Comparison of ENCODE assay signal across 9 mouse cellular contexts in genomic region chr7:79515861-79516260, GRCm38 (mm10). TPM values are rescaled to one million over a fixed set of nuclear protein-coding genes. Genes with fewer than 3 reads are reported as not detected.
DNase-seq lines count a peak whose midpoint lies in the region; ATAC-seq and TF ChIP-seq lines count a peak whose summit lies in the region.
"Had no signal": no experiment of that assay in that cellular context is flagged by ENCODE, and none has a peak within 500 bp of the region (broad histone marks: within the 10 kb centered on the region; RNA-seq: fewer than 3 reads in every experiment).

No protein-coding gene starts in this region.

- H3K9ac ChIP-seq in forebrain, postnatal 0 days = peak overlapping the region; percentile 80
- no peak overlapping the region for H3K9ac ChIP-seq in liver, embryonic 15.5 days

- no peak for ATAC-seq in forebrain, postnatal 0 days
- no peak for ATAC-seq in liver, embryonic 15.5 days (ENCODE audit: insufficient read depth)

- no peak for DNase-seq in heart, embryonic 10.5 days (ENCODE audit: low spot score)
- DNase-seq in heart, postnatal 4 days = no peak
- no peak for DNase-seq in forebrain, postnatal 0 days
- no peak for DNase-seq in left cerebral cortex, postnatal 10 days (ENCODE audit: extremely low spot score in 1 of 2, low spot score in 2 of 2)
- DNase-seq in adrenal gland, adult (ENCODE audit: inconsistent age in 2 of 2, low spot score in 1 of 2) = no peak
- DNase-seq in retina, embryonic 14.5 days (ENCODE audit: low spot score) = no peak

- intact Hi-C loops in left cerebral cortex, postnatal 10 days (cut with DNase I) = no loop called here

- H3K27me3 ChIP-seq in heart, embryonic 10.5 days (ENCODE audit: insufficient read depth, poor library complexity, severe bottlenecking) = peaks cover 99% of the 10 kb centered on the region
- H3K27me3 ChIP-seq in E14TG2a.4 (ENCODE audit: insufficient read depth, low read length) = peaks cover 98% of the 10 kb centered on the region
- H3K27me3 ChIP-seq in forebrain, postnatal 0 days (ENCODE audit: insufficient read depth, low read length) = no peaks in the 10 kb centered on the region
- peaks cover 99% of the 10 kb centered on the region for H3K27me3 ChIP-seq in liver, embryonic 15.5 days

- H3K9me3 ChIP-seq in heart, embryonic 10.5 days = no peaks in the 10 kb centered on the region
- no peaks in the 10 kb centered on the region for H3K9me3 ChIP-seq in E14TG2a.4 (ENCODE audit: low read length)
- no peaks in the 10 kb centered on the region for H3K9me3 ChIP-seq in forebrain, postnatal 0 days (ENCODE audit: low read length)
- no peaks in the 10 kb centered on the region for H3K9me3 ChIP-seq in liver, embryonic 15.5 days (replicated peaks)

- WGBS in heart, embryonic 10.5 days = 32% methylated on average over 9 of the region's 9 CpGs
- 20% methylated on average over 9 of the region's 9 CpGs for WGBS in forebrain, postnatal 0 days
- 30% methylated on average over 9 of the region's 9 CpGs for WGBS in liver, embryonic 15.5 days (ENCODE audit: insufficient replicate concordance)

- H3K4me2 ChIP-seq in forebrain, postnatal 0 days (ENCODE audit: low read depth) = peak overlapping the region; percentile 57
- H3K4me2 ChIP-seq in liver, embryonic 15.5 days = no peak overlapping the region

- H3K4me1 ChIP-seq in heart, embryonic 10.5 days = peaks cover 21% of the 10 kb centered on the region
- H3K4me1 ChIP-seq in E14TG2a.4 (replicated peaks; ENCODE audit: low read depth, low read length) = peaks cover 28% of the 10 kb centered on the region
- H3K4me1 ChIP-seq in forebrain, postnatal 0 days (ENCODE audit: insufficient read depth) = peaks cover 63% of the 10 kb centered on the region
- H3K4me1 ChIP-seq in liver, embryonic 15.5 days (replicated peaks) = 0 out of 2 replicates have a peak, but pooled peaks cover 5% of the 10 kb centered on the region

- H3K36me3 ChIP-seq in heart, embryonic 10.5 days = no peaks in the 10 kb centered on the region
- no peaks in the 10 kb centered on the region for H3K36me3 ChIP-seq in E14TG2a.4 (ENCODE audit: insufficient read depth, low read length)
- H3K36me3 ChIP-seq in forebrain, postnatal 0 days (ENCODE audit: insufficient read depth) = peaks cover 10% of the 10 kb centered on the region
- H3K36me3 ChIP-seq in liver, embryonic 15.5 days (replicated peaks) = no peaks in the 10 kb centered on the region

- H3K4me3 ChIP-seq in heart, embryonic 10.5 days = peak overlapping the region; percentile 60
- H3K4me3 ChIP-seq in E14TG2a.4 (replicated peaks; ENCODE audit: low read length) = peak overlapping the region; percentile 75
- peak overlapping the region; percentile 23; the same call in 1 of the 2 replicates for H3K4me3 ChIP-seq in forebrain, postnatal 0 days (ENCODE audit: low read depth, low read length)
- 0 out of 2 replicates have a peak overlapping the region, but pooled peaks have one; percentile 28 for H3K4me3 ChIP-seq in liver, embryonic 15.5 days (replicated peaks)

- H3K27ac ChIP-seq in heart, embryonic 10.5 days = peak overlapping the region; percentile 80; the same call in 1 of the 2 replicates
- H3K27ac ChIP-seq in forebrain, postnatal 0 days (ENCODE audit: low read depth, low read length) = peak overlapping the region; percentile 98
- no peak overlapping the region for H3K27ac ChIP-seq in liver, embryonic 15.5 days (replicated peaks)
- H3K27ac ChIP-seq: macrophage had no signal

- TF ChIP-seq CTCF in E14TG2a.4 (conservative IDR thresholded peaks at IDR 0.05; ENCODE audit: low read length) = no peak
- no peak for TF ChIP-seq CTCF in forebrain, postnatal 0 days (IDR thresholded peaks at IDR 0.05; ENCODE audit: low read depth)

RNA-seq across cellular contexts. Expression of gene Polg, which starts 49.7 kb away (rescaled TPM):
- 33.2 and 43.3 TPM in 2 replicates for polyA plus RNA-seq in heart, embryonic 10.5 days (2016; fragmentation: Nextera tagmentation; extraction: Ambion mirVana)
- 10 to 100 TPM; 55.9 to 61.3 TPM for total RNA-seq in heart, postnatal 4 days (2021)
- total RNA-seq in forebrain, postnatal 0 days (2014; rRNA removed) = 51.1 and 52.9 TPM in 2 replicates
- 17.4 and 19.4 TPM in 2 replicates for polyA plus RNA-seq in forebrain, postnatal 0 days (2015; fragmentation: Nextera tagmentation; extraction: Ambion mirVana)
- polyA plus RNA-seq in liver, embryonic 15.5 days (2015; fragmentation: Nextera tagmentation; extraction: Ambion mirVana) = 18.0 and 21.8 TPM in 2 replicates
- total RNA-seq in left cerebral cortex, postnatal 10 days (2021) = 10 to 100 TPM; 85.9 to 88.7 TPM

Comparison
In these comparisons a context has a peak if more than half of its experiments do, and no peak if none do; other contexts are left out.
1. H3K4me3 ChIP-seq: peak in every context shown above with its lines; median percentile 75 in E14TG2a.4; 60 in heart, embryonic 10.5 days; 28 in liver, embryonic 15.5 days; 23 in forebrain, postnatal 0 days.